Mouse (Mus musculus): ENCODE measurements around the gene Rab24. TPM values are rescaled to one million over a fixed set of nuclear protein-coding genes. Genes with fewer than 3 reads are reported as not detected.
A peak's percentile ranks its signal among the peaks of the same experiment; 100 is the strongest.

The Rab24 gene
- polyA plus RNA-seq, 1 experiment from 2014 or later: 54.3 TPM

GRCm38 (mm10) chr13:55339259-55339658 lies 17.5 kb upstream of the Rab24 start:
- ATAC-seq (ENCODE audit: extremely low read depth, insufficient number of reproducible peaks, low FRiP score, low TSS enrichment): no peak
- Histone ChIP-seq H3K27ac (replicated peaks) (no peak overlapping the region), H3K4me3 (no peak overlapping the region), H3K27me3 (replicated peaks) (no peaks in the 10 kb centered on the region; the same call in 1 of the 2 replicates), H3K4me1 (peaks cover 7% of the 10 kb centered on the region; the same call in 1 of the 2 replicates), H3K9ac (no peak overlapping the region), H3K36me3 (peaks cover 8% of the 10 kb centered on the region), H3K9me3 (no peaks in the 10 kb centered on the region), H3K4me2 (no peak overlapping the region)
- 29% methylated on average over 2 of the region's 2 CpGs for WGBS

DNA sequence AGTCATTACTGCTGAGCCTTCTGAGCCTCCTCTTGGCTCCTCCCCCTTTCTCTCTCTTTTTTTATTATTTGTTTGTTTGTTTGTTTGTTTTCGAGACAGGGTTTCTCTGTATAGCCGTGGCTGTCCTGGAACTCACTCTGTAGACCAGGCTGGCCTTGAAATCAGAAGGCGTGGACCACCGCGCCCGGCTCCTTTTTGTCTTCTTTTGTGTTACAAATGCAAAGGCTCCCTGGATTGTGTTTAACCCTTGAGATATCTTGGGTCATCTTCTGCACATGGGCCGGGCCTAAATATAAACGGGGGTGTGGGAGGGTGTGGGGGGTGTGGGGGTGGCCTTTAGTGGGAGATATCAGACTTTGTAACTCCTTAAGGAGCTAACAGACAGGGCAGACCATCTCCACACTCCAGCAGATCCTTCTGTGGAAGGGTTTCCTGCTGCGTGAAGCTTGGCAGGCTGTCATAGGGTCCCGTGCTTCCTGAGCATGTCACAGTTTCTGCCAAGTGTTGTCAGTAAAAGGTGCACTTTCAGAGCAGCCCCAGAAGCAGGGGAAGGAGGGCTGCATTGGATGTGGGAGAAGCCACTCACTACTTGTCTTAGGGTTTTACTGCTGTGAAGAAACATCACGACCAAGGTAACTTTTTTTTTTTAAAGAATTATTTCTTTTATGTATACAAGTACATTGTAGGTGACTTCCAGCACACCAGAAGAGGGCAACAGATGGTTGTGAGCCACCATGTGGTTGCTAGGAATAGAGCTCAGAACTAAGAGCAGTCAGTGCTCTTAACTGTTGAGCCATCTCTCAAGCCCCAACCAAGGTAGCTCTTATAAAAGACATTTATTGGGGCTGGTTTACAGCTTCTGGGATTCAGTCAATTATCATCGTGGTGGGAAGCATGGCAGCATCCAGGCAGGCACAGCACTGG lies 16.6 kb upstream of the Rab24 start:
- Histone ChIP-seq H3K36me3 (0 out of 2 replicates have a peak, but pooled peaks cover under 1% of the 10 kb centered on the region), H3K9me3 (no peaks in the 10 kb centered on the region), H3K27ac (replicated peaks) (no peak overlapping the region), H3K9ac (no peak overlapping the region), H3K4me2 (no peak overlapping the region), H3K4me1 (peaks cover 7% of the 10 kb centered on the region; the same call in 1 of the 2 replicates), H3K4me3 (no peak overlapping the region), H3K27me3 (replicated peaks) (no peaks in the 10 kb centered on the region; the same call in 1 of the 2 replicates)
- no peak for ATAC-seq (ENCODE audit: extremely low read depth, insufficient number of reproducible peaks, low FRiP score, low TSS enrichment)
- WGBS: 59% methylated on average over 12 of the region's 12 CpGs

DNA sequence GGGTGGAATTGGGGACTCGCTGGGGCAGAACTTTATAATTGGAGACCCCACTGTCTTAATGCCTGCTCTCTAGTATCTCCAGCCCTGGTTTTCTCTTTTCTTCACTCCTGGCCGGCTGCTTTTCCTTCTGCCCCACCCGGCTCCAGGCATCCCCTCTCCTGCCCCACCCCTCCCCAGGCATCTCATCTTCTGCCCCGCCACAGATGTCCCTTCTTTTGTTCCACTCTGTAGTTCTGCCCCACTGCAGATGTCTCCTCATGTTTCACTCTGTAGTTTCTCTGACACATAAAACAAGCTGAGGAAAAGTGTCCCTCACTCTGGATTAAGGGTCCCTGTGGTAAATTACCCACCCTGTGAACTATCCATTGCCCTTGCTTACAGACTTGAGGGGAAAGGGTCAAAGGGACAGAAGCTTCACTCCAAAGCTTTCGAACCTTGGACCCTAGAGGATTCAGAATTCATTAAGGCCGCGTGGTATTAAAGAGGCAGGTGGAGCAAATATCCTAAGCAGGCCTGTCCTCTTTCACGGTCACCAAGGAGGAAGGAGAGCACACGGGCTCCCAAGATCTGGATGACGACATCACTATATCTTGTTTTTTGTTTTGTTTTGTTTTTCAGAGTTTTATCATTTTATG lies 15.7 kb upstream of the Rab24 start:
- no peak overlapping the region for H3K9ac ChIP-seq
- no peak overlapping the region for H3K27ac ChIP-seq (replicated peaks)
- no peaks in the 10 kb centered on the region; the same call in 1 of the 2 replicates for H3K27me3 ChIP-seq (replicated peaks)
- WGBS: 72% methylated on average over 10 of the region's 10 CpGs
- no peak overlapping the region for H3K4me3 ChIP-seq
- no peaks in the 10 kb centered on the region for H3K9me3 ChIP-seq
- H3K36me3 ChIP-seq: no peaks in the 10 kb centered on the region
- H3K4me1 ChIP-seq: peaks cover 7% of the 10 kb centered on the region; the same call in 1 of the 2 replicates
- ATAC-seq (ENCODE audit: extremely low read depth, insufficient number of reproducible peaks, low FRiP score, low TSS enrichment): no peak
- no peak overlapping the region for H3K4me2 ChIP-seq

DNA sequence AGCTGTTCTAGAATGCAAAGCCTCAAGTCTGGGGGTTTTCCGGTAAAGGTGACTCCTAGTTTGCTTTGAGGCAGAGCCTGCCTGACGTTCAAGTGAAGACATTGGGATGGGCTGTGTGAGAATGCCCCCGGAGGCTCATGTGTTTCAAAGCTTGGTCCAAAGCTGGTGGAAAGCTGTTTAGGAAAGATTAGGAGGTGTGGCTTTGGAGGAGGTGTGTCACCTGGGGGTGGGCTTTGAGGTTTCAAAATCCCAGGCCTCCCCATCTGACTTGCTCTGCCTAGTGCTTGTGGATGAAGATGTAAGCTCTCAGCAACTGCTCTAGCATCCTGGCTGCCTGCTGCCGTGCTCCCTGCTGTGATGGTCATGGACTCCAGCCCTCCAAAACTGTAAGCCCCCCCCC lies 14.0 kb upstream of the Rab24 start:
- H3K27ac ChIP-seq (replicated peaks): no peak overlapping the region
- H3K4me3 ChIP-seq: no peak overlapping the region
- no peaks in the 10 kb centered on the region for H3K9me3 ChIP-seq
- H3K27me3 ChIP-seq (replicated peaks): peaks cover 3% of the 10 kb centered on the region
- no peak overlapping the region for H3K9ac ChIP-seq
- peaks cover 15% of the 10 kb centered on the region for H3K4me1 ChIP-seq
- WGBS: 74% methylated on average over 4 of the region's 4 CpGs
- H3K4me2 ChIP-seq: no peak overlapping the region
- no peaks in the 10 kb centered on the region for H3K36me3 ChIP-seq
- ATAC-seq (ENCODE audit: extremely low read depth, insufficient number of reproducible peaks, low FRiP score, low TSS enrichment): no peak

DNA sequence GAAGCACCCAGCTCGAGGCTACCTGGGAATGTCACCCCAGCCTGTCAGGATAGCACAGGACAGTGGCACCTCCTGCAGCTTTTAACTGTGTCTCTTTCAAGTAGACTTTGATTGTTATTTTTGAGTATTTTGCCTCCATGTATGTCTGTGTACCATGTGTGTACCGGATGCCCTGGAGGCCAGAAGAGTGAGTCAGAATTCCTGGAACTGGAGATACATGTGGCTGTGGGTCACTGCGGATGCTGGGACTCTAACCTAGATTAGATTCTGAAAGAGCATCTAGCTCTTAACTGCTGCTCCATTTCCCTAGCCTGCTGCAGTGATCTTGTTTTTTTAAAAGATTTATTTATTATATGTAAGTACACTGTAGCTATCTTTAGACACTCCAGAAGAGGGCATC lies 10.6 kb upstream of the Rab24 start:
- Histone ChIP-seq H3K27ac (replicated peaks) (no peak overlapping the region), H3K9me3 (no peaks in the 10 kb centered on the region), H3K4me3 (no peak overlapping the region), H3K27me3 (replicated peaks) (peaks cover 3% of the 10 kb centered on the region), H3K4me1 (peaks cover 36% of the 10 kb centered on the region), H3K9ac (no peak overlapping the region), H3K36me3 (no peaks in the 10 kb centered on the region), H3K4me2 (no peak overlapping the region)
- ATAC-seq (ENCODE audit: extremely low read depth, insufficient number of reproducible peaks, low FRiP score, low TSS enrichment): no peak
- 64% methylated on average over 3 of the region's 3 CpGs for WGBS

GRCm38 (mm10) chr13:55330567-55331400 lies 9.0 kb upstream of the Rab24 start:
- ATAC-seq (ENCODE audit: extremely low read depth, insufficient number of reproducible peaks, low FRiP score, low TSS enrichment): no peak

GRCm38 (mm10) chr13:55329683-55330566 lies 8.2 kb upstream of the Rab24 start, which contains the start of gene Mxd3:
Gene Mxd3 (minus strand): TSS chr13:55329823.
- under 1% methylated on average over 82 of the region's 82 CpGs for WGBS
- Histone ChIP-seq H3K4me1 (peaks cover 48% of the 10 kb centered on the region), H3K4me2 (peak within 1 kb of the TSS; percentile 95), H3K36me3 (peaks cover 18% of the 10 kb centered on the region), H3K9ac (peak within 1 kb of the TSS; percentile 86), H3K9me3 (no peaks in the 10 kb centered on the region), H3K27me3 (replicated peaks) (peaks cover 3% of the 10 kb centered on the region; the same call in 1 of the 2 replicates), H3K27ac (replicated peaks) (peak within 1 kb of the TSS; percentile 90), H3K4me3 (peak within 1 kb of the TSS; percentile 83)
- peak; percentile 81 for ATAC-seq (ENCODE audit: extremely low read depth, insufficient number of reproducible peaks, low FRiP score, low TSS enrichment)

More at GRCm38 (mm10) chr13:55330567-55331400, 9.0 kb upstream of the Rab24 start:
- Histone ChIP-seq H3K27ac (replicated peaks) (peak overlapping the region; percentile 90), H3K36me3 (peaks cover 9% of the 10 kb centered on the region), H3K9me3 (no peaks in the 10 kb centered on the region), H3K4me2 (peak overlapping the region; percentile 95), H3K4me1 (peaks cover 44% of the 10 kb centered on the region), H3K4me3 (peak overlapping the region; percentile 83), H3K9ac (peak overlapping the region; percentile 86), H3K27me3 (replicated peaks) (peaks cover 3% of the 10 kb centered on the region; the same call in 1 of the 2 replicates)
- WGBS: 44% methylated on average over 14 of the region's 14 CpGs

DNA sequence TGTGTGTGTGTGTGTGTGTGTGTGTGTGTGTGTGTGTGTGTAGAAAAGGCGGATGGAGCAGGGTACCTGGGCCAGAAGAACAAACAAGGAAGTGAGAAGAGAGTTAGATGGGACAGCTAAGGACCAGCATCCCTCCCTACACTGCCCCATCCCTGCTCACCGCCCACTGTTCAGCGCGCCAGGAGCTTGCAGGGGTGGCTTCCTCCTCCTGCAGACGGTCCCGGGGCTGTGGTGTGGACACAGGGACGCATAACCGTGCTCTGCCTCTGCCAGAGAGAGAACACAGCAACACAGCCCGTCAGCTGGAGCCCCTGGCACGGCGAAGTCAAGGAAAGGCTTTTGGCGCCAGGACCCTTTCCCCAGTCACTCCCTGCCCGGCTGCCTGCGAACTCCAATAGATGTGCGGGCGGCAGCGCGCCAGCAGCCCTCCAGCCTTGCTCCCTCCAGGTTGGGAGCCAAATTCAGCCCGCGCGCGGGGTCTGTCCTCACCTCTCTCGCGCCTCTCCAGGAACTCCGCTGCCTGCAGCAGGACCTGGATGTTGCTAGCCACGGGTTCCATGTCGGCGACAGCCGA lies 7.5 kb upstream of the Rab24 start:
- Histone ChIP-seq H3K4me2 (peak overlapping the region; percentile 95), H3K4me3 (peak overlapping the region; percentile 83), H3K27me3 (replicated peaks) (peaks cover 3% of the 10 kb centered on the region; the same call in 1 of the 2 replicates), H3K4me1 (peaks cover 48% of the 10 kb centered on the region), H3K36me3 (peaks cover 24% of the 10 kb centered on the region), H3K9me3 (no peaks in the 10 kb centered on the region), H3K9ac (peak overlapping the region; percentile 86), H3K27ac (replicated peaks) (peak overlapping the region; percentile 90)
- under 1% methylated on average over 28 of the region's 29 CpGs for WGBS
- peak; percentile 6; the same call in 1 of the 2 replicates for ATAC-seq (ENCODE audit: extremely low read depth, insufficient number of reproducible peaks, low FRiP score, low TSS enrichment)

DNA sequence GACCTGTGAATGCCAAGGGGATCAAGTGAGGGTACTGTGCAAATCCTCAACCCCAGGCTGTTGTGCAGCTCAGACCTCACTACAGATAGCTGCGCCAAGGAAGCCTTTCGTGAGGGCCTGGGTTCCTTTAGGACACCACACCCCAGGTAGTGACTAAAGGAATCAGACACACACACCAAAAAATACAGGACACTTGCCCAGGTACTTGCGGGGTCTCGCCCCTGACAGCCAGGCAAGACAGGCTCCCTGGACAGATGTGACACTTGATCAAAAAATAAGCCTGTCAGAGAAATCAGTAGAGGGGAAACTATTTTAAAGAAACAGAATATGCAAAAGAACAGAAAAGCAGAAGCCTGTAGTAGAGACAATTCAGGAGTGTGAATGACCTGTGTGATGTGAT lies 6.9 kb upstream of the Rab24 start:
- H3K9me3 ChIP-seq: no peaks in the 10 kb centered on the region
- H3K27ac ChIP-seq (replicated peaks): peak overlapping the region; percentile 90; the same call in 1 of the 2 replicates
- H3K4me1 ChIP-seq: peaks cover 54% of the 10 kb centered on the region
- peaks cover 30% of the 10 kb centered on the region for H3K36me3 ChIP-seq
- 72% methylated on average over 4 of the region's 4 CpGs for WGBS
- H3K4me2 ChIP-seq: peak overlapping the region; percentile 95
- H3K27me3 ChIP-seq (replicated peaks): peaks cover 3% of the 10 kb centered on the region; the same call in 1 of the 2 replicates
- H3K9ac ChIP-seq: peak overlapping the region; percentile 86
- ATAC-seq (ENCODE audit: extremely low read depth, insufficient number of reproducible peaks, low FRiP score, low TSS enrichment): no peak
- H3K4me3 ChIP-seq: peak overlapping the region; percentile 83

DNA sequence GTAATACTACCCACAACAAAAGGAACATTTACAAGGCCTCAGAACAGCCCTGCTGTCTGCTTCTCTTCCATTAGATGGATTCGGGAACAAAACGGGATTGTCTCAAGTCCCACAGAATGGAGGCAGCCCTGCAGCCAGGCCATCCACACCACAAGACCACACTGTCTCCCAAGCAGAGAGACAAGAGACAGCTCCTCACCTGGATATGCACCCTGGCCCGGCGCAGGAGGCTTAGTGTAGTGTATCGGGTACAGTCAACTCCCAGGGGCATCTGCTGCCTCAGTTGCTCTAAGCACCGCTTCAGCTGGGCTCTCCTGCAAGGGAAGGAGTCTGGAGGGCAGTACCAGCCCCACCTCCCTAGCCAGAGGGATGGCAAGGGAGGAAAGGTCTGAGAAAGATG lies 6.4 kb upstream of the Rab24 start:
- ATAC-seq (ENCODE audit: extremely low read depth, insufficient number of reproducible peaks, low FRiP score, low TSS enrichment): no peak
- Histone ChIP-seq H3K9ac (peak overlapping the region; percentile 86), H3K9me3 (no peaks in the 10 kb centered on the region), H3K4me3 (peak overlapping the region; percentile 83), H3K36me3 (peaks cover 35% of the 10 kb centered on the region), H3K27me3 (replicated peaks) (peaks cover 3% of the 10 kb centered on the region; the same call in 1 of the 2 replicates), H3K27ac (replicated peaks) (no peak overlapping the region), H3K4me1 (peaks cover 59% of the 10 kb centered on the region), H3K4me2 (peak overlapping the region; percentile 95)
- WGBS: 82% methylated on average over 6 of the region's 6 CpGs
